Mouse (Mus musculus) brain, embryonic 14.5 days (tissue): ENCODE measurements at regions not wholly inside any gene's neighbourhood (a gene's known extent, or its start where the extent isn't known, plus 50 kb on each side); places are given as distances from the start of the nearest gene placed in this dataset.

Source experiments
- CTCF ChIP-seq: fragments of 200-500 bp; IDR thresholded peaks from 2 replicates; pipeline ENCODE4 v1.5.1; 2012; ENCODE audit warnings: inconsistent platforms, mild to moderate bottlenecking, moderate library complexity, borderline replicate concordance; ENCODE audit not compliant: insufficient read depth, insufficient read length; ENCODE audit errors: extremely low read depth
- POLR2A ChIP-seq: fragments of 200-500 bp; IDR thresholded peaks from 2 replicates; pipeline ENCODE4 v1.6.1; 2012; ENCODE audit warnings: mild to moderate bottlenecking, inconsistent platforms, borderline replicate concordance; ENCODE audit not compliant: poor library complexity, insufficient read depth, insufficient read length, severe bottlenecking; ENCODE audit errors: extremely low read depth

DNA sequence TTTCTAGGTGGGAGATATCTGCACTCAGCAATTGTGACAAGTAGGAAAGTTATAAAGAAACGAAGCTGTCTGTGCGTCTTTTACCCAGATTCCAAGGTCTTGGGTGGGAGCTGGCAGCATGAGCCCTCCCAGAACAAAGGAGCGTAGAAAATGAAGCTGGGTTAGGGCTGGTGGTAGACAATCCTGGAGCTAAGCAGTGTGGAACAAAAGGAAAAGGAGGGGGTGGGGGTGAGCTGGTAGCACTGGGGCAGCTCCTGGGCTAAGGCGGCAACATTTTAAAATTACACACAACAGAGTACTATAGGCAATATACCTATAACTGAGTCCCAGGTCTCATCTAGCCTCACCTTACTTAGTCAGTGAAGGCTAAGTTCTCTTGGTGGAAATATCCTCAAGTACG is 235.6 kb upstream of the Cited2 start:
- TF ChIP-seq POLR2A = no peak
- no peak for TF ChIP-seq CTCF
